Mouse (Mus musculus) brain, embryonic 14.5 days (tissue): ENCODE results near the gene Fut2. TPM values are rescaled to one million over a fixed set of nuclear protein-coding genes. Genes with fewer than 3 reads are reported as not detected.

Source experiments
- DNase-seq: peaks from one replicate; pipeline ENCODE4 v3.0.0-alpha.2; 2011; ENCODE audit warnings: low read depth
- CTCF ChIP-seq: fragments of 200-500 bp; IDR thresholded peaks from 2 replicates; pipeline ENCODE4 v1.5.1; 2012; ENCODE audit warnings: inconsistent platforms, mild to moderate bottlenecking, moderate library complexity, borderline replicate concordance; ENCODE audit not compliant: insufficient read depth, insufficient read length; ENCODE audit errors: extremely low read depth
- POLR2A ChIP-seq: fragments of 200-500 bp; IDR thresholded peaks from 2 replicates; pipeline ENCODE4 v1.6.1; 2012; ENCODE audit warnings: mild to moderate bottlenecking, inconsistent platforms, borderline replicate concordance; ENCODE audit not compliant: poor library complexity, insufficient read depth, insufficient read length, severe bottlenecking; ENCODE audit errors: extremely low read depth
- polyA plus RNA-seq: library from polyadenylated mRNA; depleted of rRNA; stranded (reverse); fragments of >200 nt; gene quantifications from 2 replicates; pipeline ENCODE4 v1.2.3, GENCODE M21; 2012

The Fut2 gene
- polyA plus RNA-seq, 1 experiment, result 0.10 TPM

DNA sequence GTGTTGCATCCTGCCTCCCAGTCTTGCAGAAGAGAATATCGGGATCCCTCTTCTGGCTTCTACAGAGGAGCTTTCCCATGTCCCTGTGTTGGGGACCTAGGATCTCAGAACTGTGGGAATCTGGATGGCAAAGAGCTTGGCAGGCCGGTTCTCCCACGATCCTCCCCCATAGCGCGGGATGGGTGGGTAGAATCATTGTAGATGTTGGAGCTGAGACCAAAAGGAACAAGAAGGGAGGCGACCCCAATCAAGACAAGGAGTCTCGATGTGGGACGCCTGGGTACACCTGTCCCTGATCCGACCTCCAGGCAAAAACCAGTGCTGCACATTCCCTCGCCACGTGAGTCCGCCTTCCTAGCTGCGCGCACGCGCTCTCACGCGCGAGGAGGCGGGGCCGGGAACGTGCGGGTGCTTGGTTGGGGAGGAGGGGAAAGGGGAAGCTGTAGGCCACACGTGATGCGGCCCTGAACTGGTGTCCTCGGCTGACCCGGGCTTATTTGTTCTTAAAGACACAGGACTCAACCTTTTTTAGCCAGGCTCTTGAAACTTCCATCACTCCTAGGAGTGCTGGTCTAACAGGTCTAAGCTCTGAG, 41.3 kb upstream of the Fut2 start:
- peak; percentile 94 for DNase-seq
- TF ChIP-seq POLR2A (no peak), CTCF (no peak)

GRCm38 (mm10) chr7:45706721-45707241, 40.6 kb upstream of the Fut2 start:
- TF ChIP-seq CTCF (no peak), POLR2A (peak; percentile 52; the same call in 1 of the 2 replicates)
- peak; percentile 86 for DNase-seq

DNA sequence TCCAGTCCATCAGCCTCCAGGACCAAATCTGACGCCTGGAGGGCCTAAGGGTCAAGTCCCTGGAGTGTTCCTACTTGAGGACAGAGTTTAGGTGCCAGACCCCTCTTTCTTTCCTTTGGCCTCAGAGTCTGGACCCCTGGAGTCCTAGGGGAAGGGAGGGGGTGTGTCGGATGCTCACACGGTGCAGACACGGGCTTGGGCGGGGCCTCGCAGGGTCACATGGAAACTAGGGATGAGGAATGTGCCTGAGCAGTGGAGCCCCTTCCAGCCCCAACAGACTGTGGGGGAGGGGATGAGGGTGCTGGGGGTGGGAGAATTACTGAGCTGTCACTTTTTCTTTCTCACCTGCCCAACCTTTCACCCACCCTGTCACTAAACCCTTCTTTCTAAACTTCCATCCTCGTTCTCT, 39.7 kb upstream of the Fut2 start:
- TF ChIP-seq POLR2A (no peak), CTCF (no peak)
- DNase-seq, result peak; percentile 41

GRCm38 (mm10) chr7:45705443-45705864, 39.3 kb upstream of the Fut2 start:
- TF ChIP-seq CTCF (no peak), POLR2A (no peak)
- DNase-seq, result no peak

- peak; percentile 100 for DNase-seq
- TF ChIP-seq CTCF (no peak), POLR2A (no peak)
These were observed 38.7 kb upstream of the Fut2 start, which contains the start of gene Dbp for GRCm38 (mm10) chr7:45704730-45705442. Dbp (plus strand) TSS chr7:45705088.

DNA sequence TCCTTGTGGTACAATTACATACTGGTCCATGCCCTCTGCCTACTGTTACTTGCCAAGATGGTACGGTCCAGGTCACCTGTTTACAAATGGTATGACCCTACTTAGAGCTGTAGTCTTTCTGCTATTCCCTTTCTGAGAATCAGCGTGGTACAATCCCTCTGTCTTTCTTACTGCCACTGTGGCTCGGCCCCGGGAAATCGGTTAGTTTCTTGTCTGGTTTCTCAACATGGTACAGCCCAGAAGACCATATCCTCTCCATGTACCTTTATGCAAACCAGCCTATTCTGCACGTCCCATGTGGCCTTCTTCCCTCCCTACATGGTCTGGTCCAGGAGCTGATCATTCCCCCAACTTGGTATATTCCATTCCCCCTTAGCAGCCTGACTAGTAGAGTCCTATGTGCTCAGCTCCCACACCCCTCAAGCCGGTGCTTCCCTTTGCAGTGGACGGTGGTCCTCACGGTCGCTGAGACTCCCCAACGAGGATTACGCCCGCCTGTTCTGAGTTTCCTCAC, 37.9 kb upstream of the Fut2 start:
- peak; percentile 96 for DNase-seq
- 0 out of 2 replicates have a peak, but pooled peaks have one; percentile 5 for TF ChIP-seq POLR2A
- no peak for TF ChIP-seq CTCF

DNA sequence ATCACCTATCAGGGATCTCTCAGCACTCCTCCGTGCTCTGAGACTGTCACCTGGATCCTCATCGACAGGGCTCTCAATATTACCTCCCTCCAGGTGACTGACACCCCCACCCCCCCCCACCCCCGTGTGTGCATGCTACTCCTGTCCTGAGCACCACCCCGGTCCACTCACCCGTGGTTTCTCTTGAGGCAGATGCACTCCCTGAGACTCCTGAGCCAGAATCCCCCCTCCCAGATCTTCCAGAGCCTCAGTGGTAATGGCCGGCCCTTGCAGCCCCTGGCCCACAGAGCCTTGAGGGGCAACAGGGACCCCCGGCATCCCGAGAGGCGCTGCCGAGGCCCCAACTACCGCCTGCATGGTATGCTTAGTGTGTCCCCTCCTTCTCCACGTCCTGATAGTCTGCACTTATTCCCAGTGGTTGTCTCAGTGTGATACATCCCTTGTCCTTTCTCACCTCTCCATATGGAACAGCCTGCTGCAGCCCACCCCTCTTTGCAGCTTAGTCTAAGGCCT, 37.4 kb upstream of the Fut2 start:
- TF ChIP-seq POLR2A (no peak), CTCF (no peak)
- no peak for DNase-seq

DNA sequence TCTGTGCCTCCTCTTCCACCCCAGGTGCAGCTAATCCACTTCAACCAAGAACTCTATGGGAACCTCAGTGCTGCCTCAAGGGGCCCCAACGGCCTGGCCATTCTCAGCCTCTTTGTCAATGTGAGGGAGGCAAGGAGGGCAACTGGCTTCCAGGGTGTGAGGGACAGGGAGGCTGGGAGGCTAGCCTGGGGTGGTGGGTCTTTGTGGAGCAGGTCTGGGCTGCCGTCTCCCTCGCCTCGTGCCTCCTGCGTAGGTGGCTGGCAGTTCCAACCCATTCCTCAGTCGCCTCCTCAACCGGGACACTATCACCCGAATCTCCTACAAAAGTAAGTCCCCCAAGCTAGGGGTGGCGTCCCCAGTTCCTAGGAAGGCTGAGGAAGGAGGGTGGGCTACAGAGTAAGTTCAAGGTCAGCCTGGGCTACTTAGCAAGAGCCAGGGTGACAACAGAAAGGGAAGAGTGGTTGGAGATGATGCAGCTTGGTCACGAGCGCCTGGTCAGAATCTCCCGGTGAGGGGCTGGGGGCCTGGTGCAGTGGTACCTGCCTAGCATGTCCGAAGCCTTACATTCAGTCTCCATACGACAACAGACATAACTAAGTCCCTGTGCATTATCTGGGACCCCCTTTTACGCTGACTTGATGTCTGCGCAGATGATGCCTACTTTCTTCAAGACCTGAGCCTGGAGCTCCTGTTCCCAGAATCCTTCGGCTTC, 36.8 kb upstream of the Fut2 start:
- TF ChIP-seq CTCF (no peak), POLR2A (no peak)
- no peak for DNase-seq

GRCm38 (mm10) chr7:45702316-45702715, 36.1 kb upstream of the Fut2 start:
- DNase-seq, result no peak
- TF ChIP-seq CTCF (no peak), POLR2A (no peak)

DNA sequence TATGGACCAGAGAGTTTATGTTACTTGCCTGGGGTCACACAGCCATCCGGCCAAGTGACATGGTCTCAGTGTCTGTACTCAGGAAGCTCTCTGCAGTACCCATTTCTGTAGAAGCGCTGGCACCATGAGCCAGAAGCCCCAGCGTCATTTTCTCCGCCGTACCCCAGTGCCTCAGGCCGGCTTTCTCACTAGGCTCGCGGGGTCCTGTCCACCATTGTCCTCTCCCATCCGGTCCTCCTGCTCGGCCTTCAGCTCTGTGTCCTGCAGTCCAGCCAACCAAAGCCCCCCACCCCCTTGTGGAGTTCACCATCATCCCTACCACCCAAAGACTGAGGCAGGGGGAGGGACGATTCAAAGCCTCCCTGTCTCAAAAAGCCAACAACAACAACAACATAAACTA, 35.4 kb upstream of the Fut2 start:
- TF ChIP-seq CTCF (no peak), POLR2A (no peak)
- DNase-seq, result no peak

DNA sequence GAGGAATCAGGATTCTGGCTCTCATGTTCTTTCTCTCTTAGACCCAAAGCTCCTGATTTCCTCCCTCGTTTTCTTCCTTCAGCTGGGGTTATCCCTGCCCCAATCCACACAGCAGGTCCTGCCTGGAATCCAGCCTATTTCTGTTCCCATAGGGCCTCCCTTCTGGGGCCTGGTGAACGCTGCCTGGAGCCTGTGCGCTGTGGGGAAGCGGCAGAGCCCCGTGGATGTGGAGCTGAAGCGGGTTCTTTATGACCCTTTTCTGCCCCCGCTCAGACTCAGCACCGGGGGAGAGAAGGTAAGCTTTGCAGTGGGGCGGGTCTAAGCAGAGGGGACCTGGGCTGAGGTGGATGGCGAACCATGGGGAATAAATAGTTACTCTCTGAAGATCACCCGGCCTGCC, 34.9 kb upstream of the Fut2 start:
- no peak for DNase-seq
- TF ChIP-seq POLR2A, result no peak

- peak; percentile 92 for DNase-seq
- no peak for TF ChIP-seq POLR2A
- TF ChIP-seq CTCF, result no peak
These were observed 34.3 kb upstream of the Fut2 start for GRCm38 (mm10) chr7:45700301-45701015.
